Mouse (Mus musculus): ENCODE data around the gene Olfm1.

Gene Olfm1

DNA sequence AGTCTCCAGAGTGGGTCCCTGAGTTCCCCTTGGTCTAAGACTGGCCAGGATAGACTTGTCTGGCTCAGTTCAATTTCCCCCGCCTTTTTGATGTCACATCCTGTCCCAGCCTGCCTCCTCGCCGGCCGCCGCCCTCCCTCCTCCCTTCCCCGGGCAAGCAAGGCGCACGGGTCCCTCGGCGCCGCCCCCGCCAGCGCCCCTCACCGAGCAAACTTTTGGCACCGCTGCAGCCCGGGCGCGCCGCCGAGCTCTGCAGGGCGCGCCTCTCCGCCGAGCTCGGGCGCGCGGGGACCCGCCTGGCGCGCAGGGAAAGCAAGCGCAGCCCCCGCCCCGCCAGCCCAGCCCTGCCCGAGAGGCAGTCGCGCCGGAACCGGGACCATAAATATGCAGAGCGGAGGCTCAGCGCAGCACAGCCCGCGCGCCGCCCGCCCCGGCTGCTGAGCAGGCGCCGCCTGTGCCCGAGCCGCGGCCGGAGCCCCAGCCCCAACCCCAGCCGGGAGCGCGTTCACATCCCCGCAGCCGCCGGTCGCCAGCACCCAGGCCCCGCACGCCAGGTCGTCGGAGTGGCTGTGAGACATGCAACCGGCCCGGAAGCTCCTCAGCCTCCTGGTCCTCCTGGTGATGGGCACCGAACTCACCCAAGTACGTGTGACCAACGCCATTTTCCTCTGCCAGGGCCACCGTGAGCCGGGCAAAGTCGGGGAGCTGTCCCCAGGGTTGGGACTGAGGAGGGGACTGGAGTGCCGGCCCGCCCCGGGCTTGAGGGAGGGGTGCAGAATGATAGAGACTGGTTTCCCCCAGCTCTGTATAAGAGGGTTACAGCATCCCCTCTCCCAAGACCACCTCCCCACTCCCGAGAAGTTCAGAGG lies at the start of gene Olfm1:
Gene Olfm1, plus strand, starts transcription at position 172 of the 869 bp plus-strand sequence.
- peak; percentile 69 for DNase-seq (ENCODE audit: inconsistent ontology term)

DNA sequence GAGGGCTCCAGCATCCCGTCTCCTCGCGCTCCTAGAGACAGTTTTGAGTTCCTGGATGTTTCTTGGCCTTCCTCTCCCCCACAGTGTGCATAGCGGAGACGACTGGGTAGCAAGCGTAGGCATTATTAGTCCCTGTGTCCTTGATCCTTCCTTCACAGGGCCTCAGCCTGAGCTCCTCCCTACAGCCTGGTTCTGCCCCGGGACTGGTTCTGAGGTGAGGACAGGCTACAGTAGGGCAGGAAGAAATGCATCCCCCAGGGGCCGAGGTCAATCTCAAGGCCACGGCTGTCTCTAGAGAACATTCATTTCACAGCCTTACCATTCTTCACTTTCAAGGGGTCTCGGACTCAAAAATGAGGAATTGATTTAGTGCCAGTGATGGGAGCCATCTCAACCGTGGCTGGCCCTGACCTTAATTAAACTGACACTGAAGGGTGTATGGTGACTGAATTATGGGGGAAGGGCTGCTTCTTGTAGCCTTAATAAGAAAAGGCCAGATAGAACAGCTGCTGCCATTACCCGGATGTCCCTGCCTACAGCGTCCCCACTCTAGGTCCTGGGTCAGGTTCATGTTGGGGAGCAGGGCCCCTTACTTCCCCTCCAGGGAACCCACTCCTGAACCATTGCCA lies 49.3 kb upstream of the Olfm1 start:
- no peak for DNase-seq (ENCODE audit: inconsistent ontology term)

GRCm38 (mm10) chr2:28145702-28146101 lies 47.1 kb upstream of the Olfm1 start:
- DNase-seq (ENCODE audit: inconsistent ontology term) = no peak

DNA sequence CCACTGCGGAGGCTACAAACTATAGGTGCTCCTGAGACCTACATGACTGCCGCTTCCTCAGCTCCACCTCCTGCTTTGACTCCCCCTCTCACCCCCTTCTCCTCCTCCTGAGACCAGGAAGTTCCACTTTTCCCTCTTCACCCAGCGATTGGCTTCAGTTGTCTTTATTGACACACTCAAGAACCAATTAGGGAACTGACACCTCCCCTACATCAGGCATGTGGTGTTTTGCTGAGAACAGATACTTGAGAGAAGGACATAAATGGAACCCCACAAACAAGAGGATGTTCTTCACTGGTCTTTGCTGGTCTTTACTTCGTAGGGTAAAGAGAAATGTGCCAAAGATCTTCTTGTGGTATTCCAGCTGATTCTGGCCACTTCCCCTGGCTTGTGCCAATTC lies 46.6 kb upstream of the Olfm1 start:
- DNase-seq (ENCODE audit: inconsistent ontology term) = no peak

DNA sequence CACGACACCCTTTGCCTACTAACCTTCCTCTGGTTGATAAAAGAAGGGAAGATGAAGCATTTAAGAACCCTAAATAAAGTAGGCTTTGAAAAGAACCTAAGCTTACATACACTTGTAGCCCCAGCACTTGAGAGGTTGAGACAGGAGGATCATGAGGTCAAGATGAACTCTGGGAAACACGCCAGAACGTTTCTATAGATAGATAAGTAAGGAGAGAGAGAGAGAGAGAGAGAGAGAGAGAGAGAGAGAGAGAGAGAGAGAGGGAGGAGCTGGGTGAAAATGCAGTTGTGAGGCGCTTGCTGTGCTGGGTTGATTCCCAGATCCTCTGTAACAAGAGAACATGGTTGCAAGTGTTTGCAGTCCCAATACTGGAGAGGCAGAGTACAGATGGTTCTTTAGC lies 46.1 kb upstream of the Olfm1 start:
- DNase-seq (ENCODE audit: inconsistent ontology term) = no peak

GRCm38 (mm10) chr2:28147248-28147794 lies 45.5 kb upstream of the Olfm1 start:
- no peak for DNase-seq (ENCODE audit: inconsistent ontology term)

GRCm38 (mm10) chr2:28149688-28150087 lies 43.1 kb upstream of the Olfm1 start:
- no peak for DNase-seq (ENCODE audit: inconsistent ontology term)

DNA sequence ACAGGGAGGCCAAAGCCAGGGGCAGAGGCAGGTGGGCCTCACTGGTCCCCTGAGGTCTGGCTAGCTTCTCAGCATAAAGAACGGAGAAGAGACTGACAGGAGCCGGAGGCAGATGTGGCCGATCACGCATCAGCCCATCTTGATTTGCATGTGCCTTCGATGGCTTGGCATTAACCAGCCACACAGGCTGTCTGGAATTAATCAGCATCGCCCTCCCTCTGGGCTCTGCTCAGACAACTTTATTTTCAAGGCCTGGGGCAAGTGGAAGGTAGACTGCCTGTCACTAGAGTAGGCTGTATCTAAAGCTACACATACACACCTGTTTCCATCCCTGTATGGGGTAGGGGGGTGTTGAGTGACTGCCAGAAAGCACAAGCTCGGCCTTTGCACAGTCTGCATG lies 32.2 kb upstream of the Olfm1 start:
- no peak for DNase-seq (ENCODE audit: inconsistent ontology term)

GRCm38 (mm10) chr2:28165570-28165969 lies 27.2 kb upstream of the Olfm1 start:
- DNase-seq (ENCODE audit: inconsistent ontology term) = no peak

- no peak for DNase-seq (ENCODE audit: inconsistent ontology term)
Observed at GRCm38 (mm10) chr2:28169336-28169735, 23.5 kb upstream of the Olfm1 start.

DNA sequence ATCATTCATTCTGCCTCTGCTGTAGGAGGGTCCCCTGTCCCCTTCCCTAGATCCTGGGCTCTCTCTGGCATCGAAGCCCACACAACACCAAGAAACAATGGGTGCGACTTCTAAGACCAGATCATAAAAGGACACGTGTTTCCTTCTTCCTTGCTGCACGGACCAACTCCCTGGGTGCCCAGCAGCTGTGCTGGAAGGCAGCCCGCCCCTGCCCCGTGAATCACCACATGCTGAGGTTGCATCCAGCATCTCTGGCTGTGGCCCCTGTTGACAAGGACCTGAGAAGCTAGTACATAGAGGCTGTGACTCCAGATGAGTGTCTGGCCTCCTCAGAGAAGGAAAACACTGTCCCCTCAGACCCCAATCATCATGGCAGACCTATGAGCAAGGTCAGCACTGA lies 20.8 kb upstream of the Olfm1 start:
- DNase-seq (ENCODE audit: inconsistent ontology term) = no peak

DNA sequence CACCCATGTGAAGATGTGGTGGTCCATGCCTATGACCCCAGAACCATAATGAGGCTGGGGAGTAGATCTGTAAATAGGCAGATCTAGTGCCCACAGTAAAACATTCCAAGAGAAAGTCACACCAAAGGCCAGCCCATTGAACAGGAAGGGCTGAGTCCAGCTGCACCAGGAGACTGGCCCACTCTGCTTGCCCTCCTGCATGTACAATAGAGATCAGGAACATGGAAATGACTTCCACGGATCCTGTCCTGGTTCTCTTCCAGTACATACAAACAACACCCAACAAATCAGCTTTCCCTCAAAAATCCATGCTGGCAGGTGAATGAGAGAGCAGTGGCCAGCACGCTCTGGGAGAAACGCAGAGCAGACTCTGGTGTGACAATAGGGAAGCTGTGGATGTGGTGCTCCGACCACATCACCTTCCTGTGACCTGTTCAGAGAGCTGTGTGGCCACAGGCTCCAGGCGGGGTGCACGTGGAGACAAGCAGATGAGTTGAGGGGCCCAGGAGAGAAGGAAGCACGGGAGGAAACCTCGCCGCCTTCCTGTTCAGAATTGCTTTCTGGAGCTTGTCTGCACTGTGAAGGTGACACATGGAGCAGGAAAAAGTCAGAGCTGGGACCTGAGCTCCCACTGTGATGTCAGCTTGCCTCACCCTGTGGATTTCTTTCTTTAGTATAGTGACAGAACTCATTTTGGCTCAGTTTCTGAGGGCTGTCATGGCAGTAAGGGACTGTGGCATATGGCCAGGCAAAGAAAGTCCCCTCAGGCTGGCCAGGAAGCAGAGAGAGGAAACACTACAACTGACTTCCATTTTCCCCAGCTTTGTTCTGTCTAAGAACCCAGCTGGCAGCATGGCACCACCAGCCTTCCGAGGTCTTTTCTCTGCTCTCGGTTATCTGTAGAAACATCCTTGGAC lies 19.3 kb upstream of the Olfm1 start:
- no peak for DNase-seq (ENCODE audit: inconsistent ontology term)

DNA sequence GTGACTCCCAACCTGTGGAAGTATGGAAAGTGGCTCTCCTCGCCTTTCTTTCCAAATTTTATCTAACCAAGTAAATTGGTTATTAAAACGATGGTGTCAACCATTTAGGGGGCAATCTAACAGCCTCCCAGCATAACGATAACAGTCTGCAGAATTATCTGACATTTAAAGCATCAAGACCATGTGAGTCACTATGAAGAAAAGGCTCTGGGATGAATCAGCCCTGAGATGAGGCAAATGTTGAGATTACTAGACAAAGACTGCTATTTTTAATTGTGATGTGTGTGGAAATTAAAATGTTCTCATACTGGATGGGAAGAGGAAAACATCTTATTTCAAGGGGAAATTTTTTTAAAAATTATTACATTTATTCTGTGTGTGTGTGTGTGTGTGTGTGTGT lies 18.4 kb upstream of the Olfm1 start:
- no peak for DNase-seq (ENCODE audit: inconsistent ontology term)

GRCm38 (mm10) chr2:28178600-28178999 lies 14.2 kb upstream of the Olfm1 start:
- no peak for DNase-seq (ENCODE audit: inconsistent ontology term)

GRCm38 (mm10) chr2:28180053-28180452 lies 12.7 kb upstream of the Olfm1 start:
- DNase-seq (ENCODE audit: inconsistent ontology term) = no peak

GRCm38 (mm10) chr2:28188398-28188944 lies 4.3 kb upstream of the Olfm1 start:
- no peak for DNase-seq (ENCODE audit: inconsistent ontology term)

GRCm38 (mm10) chr2:28193690-28194087 lies 897 bp downstream of the Olfm1 start:
- DNase-seq (ENCODE audit: inconsistent ontology term) = peak; percentile 32

- DNase-seq (ENCODE audit: inconsistent ontology term) = peak; percentile 52
Observed at GRCm38 (mm10) chr2:28194962-28195617, 2.3 kb downstream of the Olfm1 start.

DNA sequence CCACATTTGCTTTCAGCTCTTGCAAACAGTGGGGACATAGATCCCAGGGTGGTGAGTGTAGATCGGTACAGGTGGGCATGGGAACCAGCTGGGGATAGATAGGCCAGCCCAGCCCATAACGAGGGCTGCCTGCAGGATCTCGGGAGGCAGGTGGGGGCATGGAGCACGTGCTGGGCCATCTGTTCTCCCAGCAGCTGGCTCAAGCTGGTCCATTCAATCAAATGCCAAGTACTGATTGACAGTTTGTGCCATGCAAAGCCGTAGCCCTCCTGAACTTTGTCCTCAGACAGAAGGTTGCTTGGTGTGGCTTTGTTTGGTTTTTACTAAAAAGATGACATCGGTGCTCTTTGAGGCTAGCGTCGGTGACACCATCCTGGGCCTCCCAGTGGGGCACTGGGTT lies 2.9 kb downstream of the Olfm1 start:
- DNase-seq (ENCODE audit: inconsistent ontology term) = no peak

GRCm38 (mm10) chr2:28201441-28201841 lies 8.6 kb downstream of the Olfm1 start:
- DNase-seq (ENCODE audit: inconsistent ontology term) = no peak

- DNase-seq (ENCODE audit: inconsistent ontology term) = peak; percentile 79
Observed at GRCm38 (mm10) chr2:28204167-28204566, 11.4 kb downstream of the Olfm1 start.
